In genomic region chrX:140769794-140770193, GRCm38 (mm10) we compare ENCODE assay signal across 27 mouse cellular contexts. TPM values are rescaled to one million over a fixed set of nuclear protein-coding genes. Genes with fewer than 3 reads are reported as not detected.
A peak's percentile ranks its signal among the peaks of the same experiment; 100 is the strongest.
DNase-seq lines count a peak whose midpoint lies in the region; ATAC-seq and TF ChIP-seq lines count a peak whose summit lies in the region.
"Had no signal": no experiment of that assay in that cellular context is flagged by ENCODE, and none has a peak within 500 bp of the region (broad histone marks: within the 10 kb centered on the region; RNA-seq: fewer than 3 reads in every experiment).

No protein-coding gene starts in this region.

- WGBS in liver, adult 2 months = 22% methylated on average over 1 of the region's 1 CpGs

- H3K9ac ChIP-seq in liver, adult 2 months (ENCODE audit: low read depth, low read length) = no peak overlapping the region
- H3K9ac ChIP-seq: forebrain, embryonic 12.5 days; limb, embryonic 12.5 days; liver, embryonic 14.5 days; neural tube, embryonic 15.5 days had no signal

- no peak for TF ChIP-seq POLR2A in liver, adult 2 months (IDR thresholded peaks at IDR 0.05; ENCODE audit: extremely low read depth, insufficient read depth, low read length)

- DNase-seq in heart, adult 11 months = peak; percentile 83
- no peak for DNase-seq in heart, adult 9 months (ENCODE audit: low spot score in 2 of 2)
- peak; percentile 1 for DNase-seq in liver, adult 2 months (ENCODE audit: extremely low read depth, low read depth, low spot score)
- no peak for DNase-seq in liver
- DNase-seq in brain, adult 2 months (ENCODE audit: low read depth, low spot score) = peak; percentile 5
- peak; percentile 3 for DNase-seq in lung, postnatal 36 days
- DNase-seq: adrenal gland, adult 8-10 months; cerebellum, postnatal 10 days; embryo, embryonic 11 days; kidney, adult 11 months; right cerebral cortex, postnatal 25 days had no signal

- no peaks in the 10 kb centered on the region for H3K4me1 ChIP-seq in liver, adult 2 months (ENCODE audit: control insufficient read depth, insufficient read depth, low read length)
- H3K4me1 ChIP-seq: forebrain, embryonic 12.5 days; limb, embryonic 12.5 days; neural tube, embryonic 15.5 days had no signal

- H3K4me3 ChIP-seq in liver, adult 2 months (ENCODE audit: insufficient read depth, low read depth, low read length) = no peak overlapping the region
- H3K4me3 ChIP-seq: forebrain, embryonic 12.5 days; limb, embryonic 12.5 days; neural tube, embryonic 15.5 days had no signal

- H3K27me3 ChIP-seq in liver, adult 2 months (ENCODE audit: control insufficient read depth, insufficient read depth, low read length) = no peaks in the 10 kb centered on the region

- no peak for TF ChIP-seq CTCF in liver, adult 2 months (IDR thresholded peaks at IDR 0.05; ENCODE audit: low read depth, low read length)

- no peaks in the 10 kb centered on the region for H3K79me2 ChIP-seq in liver, adult 2 months (ENCODE audit: control insufficient read depth, insufficient read depth, low read length)

- no peak overlapping the region for H3K27ac ChIP-seq in liver, adult 2 months (replicated peaks; ENCODE audit: insufficient read depth, low read depth, low read length)
- H3K27ac ChIP-seq: forebrain, embryonic 12.5 days; hindbrain, postnatal 0 days; limb, embryonic 12.5 days; liver, embryonic 14.5 days; neural tube, embryonic 15.5 days; stomach, postnatal 0 days had no signal

- no peak for ATAC-seq in megakaryocyte, adult 5-6 weeks (ENCODE audit: poor library complexity, severe bottlenecking)
- ATAC-seq: hindbrain, postnatal 0 days; midbrain, embryonic 16.5 days had no signal

- H3K36me3 ChIP-seq in liver, adult 2 months (ENCODE audit: control insufficient read depth, insufficient read depth, low read length) = no peaks in the 10 kb centered on the region
- H3K36me3 ChIP-seq: forebrain, embryonic 12.5 days; limb, embryonic 12.5 days; neural tube, embryonic 15.5 days had no signal

RNA-seq across cellular contexts. Expression of gene Tex13b, which starts 43.4 kb away (rescaled TPM):
- 0.07 TPM in 1 of 2 replicates, not detected in the other for total RNA-seq in liver, adult 2 months (2014; rRNA removed)
- not detected in 2 replicates for polyA plus RNA-seq in liver, adult 2 months (2012; rRNA removed)
- total RNA-seq in megakaryocyte, adult 5-6 weeks (2015) = not detected in 2 replicates
- not detected in 2 replicates for total RNA-seq in megakaryocyte, adult 5-6 weeks (2017)
- total RNA-seq: adrenal gland, adult 8-10 months; hematopoietic stem cell, adult 5-6 weeks; hindbrain, postnatal 0 days; layer of hippocampus, postnatal 25 days; left cerebral cortex, postnatal 10 days had no signal
- polyA plus RNA-seq: C2C12; forebrain, embryonic 12.5 days; frontal cortex, adult 2 months; gonadal fat pad, adult 2 months; hindbrain, postnatal 0 days; large intestine, adult 2 months; limb, embryonic 12.5 days; liver, embryonic 14.5 days; lung, embryonic 16.5 days; midbrain, embryonic 16.5 days; neural tube, embryonic 15.5 days; stomach, postnatal 0 days had no signal

Comparison
In these comparisons a context has a peak if more than half of its experiments do, and no peak if none do; other contexts are left out.
1. DNase-seq: peak in heart, adult 11 months (single experiment), liver, adult 2 months (single experiment), brain, adult 2 months (single experiment) and lung, postnatal 36 days (single experiment); none in heart, adult 9 months (0 of 2) and liver (single experiment).